8 mouse cellular contexts compared by ENCODE assay signal in the genomic region with DNA sequence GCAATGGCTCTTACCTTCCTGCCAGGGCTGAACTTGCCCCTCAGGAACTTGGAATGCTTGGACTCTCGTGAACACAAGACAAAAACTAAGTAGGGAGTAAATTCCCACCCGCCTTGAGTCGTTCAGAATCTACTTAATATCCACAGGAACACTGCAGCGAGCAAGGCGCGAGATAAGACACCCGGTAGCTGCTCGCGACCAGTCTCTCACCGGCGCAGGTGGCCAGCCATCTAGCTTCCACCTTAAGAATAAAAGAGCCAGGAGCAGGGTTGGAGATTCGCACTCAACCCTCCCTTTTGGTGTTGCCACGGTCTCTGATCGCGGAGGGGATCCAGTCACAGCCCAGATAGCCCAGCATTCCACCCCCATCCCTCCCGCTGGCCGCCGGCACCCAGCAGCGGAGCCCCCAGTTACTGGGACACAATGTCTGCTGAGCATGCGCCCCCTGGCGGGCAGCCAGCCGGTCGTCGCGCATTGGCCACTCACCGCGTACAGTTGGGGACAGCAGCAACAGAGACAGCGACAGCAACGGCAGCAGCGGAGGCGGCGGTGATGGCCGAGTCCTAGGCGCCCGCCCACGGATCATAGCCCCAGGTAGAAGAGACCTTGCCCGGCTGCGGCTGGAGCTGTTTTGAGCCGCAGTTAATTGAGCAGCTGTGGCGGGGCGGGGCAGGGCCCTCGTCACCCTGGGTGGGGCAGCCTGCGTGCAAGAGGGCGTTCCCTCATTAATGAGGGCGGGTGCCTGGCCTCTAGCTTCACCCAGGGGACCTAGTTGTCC. TPM values are rescaled to one million over a fixed set of nuclear protein-coding genes. Genes with fewer than 3 reads are reported as not detected.
A peak's percentile ranks its signal among the peaks of the same experiment; 100 is the strongest.
DNase-seq lines count a peak whose midpoint lies in the region; ATAC-seq lines count a peak whose summit lies in the region.

A gene (minus strand): TSS at position 661 of the 778 bp plus-strand sequence.

- no peaks in the 10 kb centered on the region for H3K9me3 ChIP-seq in hindbrain, embryonic 15.5 days

- H3K4me1 ChIP-seq in hindbrain, embryonic 15.5 days (replicated peaks) = peaks cover 10% of the 10 kb centered on the region

- H3K27ac ChIP-seq in hindbrain, embryonic 15.5 days (replicated peaks) = peak within 1 kb of the TSS; percentile 78

- peak within 1 kb of the TSS; percentile 60 for H3K4me3 ChIP-seq in hindbrain, embryonic 15.5 days

- H3K36me3 ChIP-seq in hindbrain, embryonic 15.5 days = no peaks in the 10 kb centered on the region

- WGBS in hindbrain, embryonic 15.5 days = under 1% methylated on average over 45 of the region's 45 CpGs

- H3K9ac ChIP-seq in hindbrain, embryonic 15.5 days = peak within 1 kb of the TSS; percentile 65

- no peaks in the 10 kb centered on the region for H3K27me3 ChIP-seq in hindbrain, embryonic 15.5 days

- DNase-seq in T-cell, adult 2 months (ENCODE audit: low spot score) = peak; percentile 89
- peak; percentile 75 to 80 for DNase-seq in cerebellum, postnatal 36 days
- DNase-seq in frontal cortex, postnatal 36 days (ENCODE audit: low spot score in 2 of 2) = peak; percentile 88 to 89
- peak; percentile 61 for DNase-seq in left cerebral cortex, adult 11 months (ENCODE audit: low spot score)
- peak; percentile 90 to 91 for DNase-seq in lung, postnatal 4 days
- peak; percentile 84 for DNase-seq in right cerebral cortex, adult 18-20 months
- peak; percentile 47 for DNase-seq in urinary bladder, postnatal 10 days (ENCODE audit: low spot score)

- H3K4me2 ChIP-seq in hindbrain, embryonic 15.5 days = peak within 1 kb of the TSS; percentile 82

- peak; percentile 96 for ATAC-seq in hindbrain, embryonic 15.5 days (ENCODE audit: low FRiP score, low read depth)

RNA-seq across cellular contexts. Expression of the gene that starts here (rescaled TPM):
- polyA plus RNA-seq in hindbrain, embryonic 15.5 days (2015; fragmentation: Nextera tagmentation; extraction: Ambion mirVana) = 11.2 and 11.5 TPM in 2 replicates

Comparison
In these comparisons a context has a peak if more than half of its experiments do, and no peak if none do; other contexts are left out.
1. Peak in every context shown above with its lines: DNase-seq, ATAC-seq, H3K4me3 ChIP-seq and H3K27ac ChIP-seq.